Mouse (Mus musculus) embryonic fibroblast, embryonic 13.5 days (primary cell): ENCODE results near the gene Trim69. TPM values are rescaled to one million over a fixed set of nuclear protein-coding genes. Genes with fewer than 3 reads are reported as not detected.
A peak's percentile ranks its signal among the peaks of the same experiment; 100 is the strongest.

Source experiments
- H3K27ac ChIP-seq: 2 replicates; pipeline ENCODE4 v1.5.1; 2012; ENCODE audit warnings: low read length, control low read depth, inconsistent platforms; ENCODE audit not compliant: insufficient read depth
- H3K4me1 ChIP-seq: 2 replicates; pipeline ENCODE4 v1.6.1; 2011; ENCODE audit warnings: low read length; ENCODE audit not compliant: control insufficient read depth, insufficient read depth
- H3K4me3 ChIP-seq: 2 replicates; pipeline ENCODE4 v1.5.1; 2011; ENCODE audit warnings: mild to moderate bottlenecking, control low read depth, low read length; ENCODE audit not compliant: insufficient read depth
- CTCF ChIP-seq: IDR thresholded peaks from 2 replicates; pipeline ENCODE4 v1.5.1; 2011; ENCODE audit warnings: mild to moderate bottlenecking, control low read depth, low read length, moderate library complexity, borderline replicate concordance; ENCODE audit not compliant: insufficient read depth
- POLR2A ChIP-seq: IDR thresholded peaks from 2 replicates; pipeline ENCODE4 v1.6.1; 2011; ENCODE audit warnings: low read depth, mild to moderate bottlenecking, control low read depth, low read length, moderate library complexity
- polyA plus RNA-seq: library from polyadenylated mRNA; stranded (reverse); fragments of >200 nt; gene quantifications from 2 replicates; pipeline ENCODE4 v1.2.4, GENCODE M21; 2011; ENCODE audit warnings: low read depth; ENCODE audit not compliant: missing spikeins, insufficient read length

Gene Trim69
- polyA plus RNA-seq, 1 experiment = 0.68 TPM

DNA sequence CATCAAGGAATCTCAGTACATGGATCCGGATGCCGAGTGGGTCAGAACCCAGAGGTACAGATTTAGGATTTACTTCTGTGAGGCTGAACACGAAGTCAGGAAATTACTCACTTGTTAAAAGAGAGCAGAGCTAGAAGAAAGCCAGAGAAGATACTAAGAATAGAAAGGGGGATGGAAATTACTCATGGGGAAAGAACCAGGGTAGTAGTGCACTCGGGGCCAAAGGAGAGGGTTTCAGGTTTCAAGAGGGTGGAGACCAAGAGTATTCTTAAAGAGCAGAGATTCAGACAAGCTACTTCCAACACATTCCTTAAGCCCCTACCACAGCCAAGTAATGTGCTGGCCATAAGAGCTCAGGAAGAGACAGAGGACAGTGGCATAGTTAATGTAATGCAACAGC, 1.0 kb downstream of the Trim69 start:
- Histone ChIP-seq H3K27ac (peak overlapping the region; percentile 94), H3K4me3 (no peak overlapping the region), H3K4me1 (peaks cover 16% of the 10 kb centered on the region)
- TF ChIP-seq POLR2A (no peak), CTCF (no peak)

GRCm38 (mm10) chr2:122162529-122162928, 2.0 kb downstream of the Trim69 start:
- Histone ChIP-seq H3K4me3 (no peak overlapping the region), H3K27ac (peak overlapping the region; percentile 94; the same call in 1 of the 2 replicates), H3K4me1 (peaks cover 16% of the 10 kb centered on the region)
- TF ChIP-seq POLR2A = no peak
- TF ChIP-seq CTCF = no peak

GRCm38 (mm10) chr2:122163430-122164195, 3.1 kb downstream of the Trim69 start:
- Histone ChIP-seq H3K4me1 (peaks cover 16% of the 10 kb centered on the region), H3K27ac (peak overlapping the region; percentile 59), H3K4me3 (no peak overlapping the region)
- TF ChIP-seq POLR2A (no peak), CTCF (no peak)

GRCm38 (mm10) chr2:122164293-122164692, 3.8 kb downstream of the Trim69 start:
- no peak for TF ChIP-seq CTCF
- no peak for TF ChIP-seq POLR2A
- Histone ChIP-seq H3K27ac (peak overlapping the region; percentile 59), H3K4me1 (peaks cover 12% of the 10 kb centered on the region), H3K4me3 (no peak overlapping the region)

GRCm38 (mm10) chr2:122171292-122171691, 10.8 kb downstream of the Trim69 start:
- no peak overlapping the region for H3K27ac ChIP-seq
- H3K4me1 ChIP-seq = no peaks in the 10 kb centered on the region
- no peak overlapping the region for H3K4me3 ChIP-seq
- TF ChIP-seq CTCF = no peak
- TF ChIP-seq POLR2A = no peak

DNA sequence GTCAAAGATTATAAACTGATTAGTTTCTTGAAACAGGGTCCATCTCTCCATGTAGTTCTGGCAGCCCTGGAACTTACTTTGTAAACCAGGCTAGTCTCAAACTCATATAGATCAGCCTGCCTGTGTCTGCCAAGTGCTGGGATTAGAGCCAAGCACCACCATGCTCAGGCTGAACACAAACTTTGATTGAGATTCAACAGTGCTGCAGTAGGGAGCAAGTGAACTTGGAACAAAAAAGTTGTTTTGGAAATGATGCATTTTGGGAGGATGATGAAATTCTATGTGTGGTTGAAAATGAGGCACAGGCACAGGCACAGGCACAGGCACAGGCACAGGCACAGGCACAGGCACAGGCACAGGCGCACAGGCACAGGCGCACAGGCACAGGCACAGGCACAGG, 11.7 kb downstream of the Trim69 start:
- Histone ChIP-seq H3K27ac (no peak overlapping the region), H3K4me3 (no peak overlapping the region), H3K4me1 (no peaks in the 10 kb centered on the region)
- TF ChIP-seq POLR2A (no peak), CTCF (no peak)

DNA sequence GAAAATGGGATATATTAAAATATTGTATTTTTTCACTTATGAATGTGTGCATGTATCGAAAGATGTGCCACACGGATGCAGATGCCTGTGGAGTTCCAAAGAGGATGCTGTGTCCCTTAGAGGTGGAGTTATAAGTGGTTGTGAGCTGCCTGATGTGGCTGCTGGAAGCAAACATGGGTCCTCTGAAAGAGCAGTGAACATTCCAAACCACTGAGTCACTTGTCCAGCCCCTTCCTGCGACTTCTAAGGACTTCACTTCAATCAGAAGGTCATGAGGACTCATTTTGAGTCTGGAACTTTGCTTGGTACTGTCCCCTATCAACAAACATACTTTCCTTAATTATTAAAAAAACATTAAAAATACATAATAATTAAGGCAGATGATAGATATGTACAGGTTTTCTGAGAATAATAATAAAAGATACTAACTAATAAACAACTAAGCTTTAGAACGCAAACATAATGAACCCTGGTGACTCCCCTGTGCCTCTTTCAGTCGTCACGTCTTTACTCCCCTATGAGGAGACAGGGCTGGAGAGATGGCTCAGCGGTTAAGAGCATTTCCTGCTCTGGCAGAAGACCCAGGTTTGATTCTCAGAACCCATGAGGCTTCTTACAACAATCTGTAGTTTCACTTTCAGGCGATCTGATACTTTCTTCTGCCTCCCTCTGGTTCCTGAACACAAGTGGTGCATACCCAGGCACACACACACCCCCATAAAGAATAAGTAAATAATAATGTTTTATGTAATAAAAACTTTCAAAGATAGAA, 19.7 kb downstream of the Trim69 start:
- no peak overlapping the region for H3K27ac ChIP-seq
- H3K4me3 ChIP-seq = no peak overlapping the region
- TF ChIP-seq POLR2A (no peak), CTCF (no peak)
- H3K4me1 ChIP-seq = no peaks in the 10 kb centered on the region

DNA sequence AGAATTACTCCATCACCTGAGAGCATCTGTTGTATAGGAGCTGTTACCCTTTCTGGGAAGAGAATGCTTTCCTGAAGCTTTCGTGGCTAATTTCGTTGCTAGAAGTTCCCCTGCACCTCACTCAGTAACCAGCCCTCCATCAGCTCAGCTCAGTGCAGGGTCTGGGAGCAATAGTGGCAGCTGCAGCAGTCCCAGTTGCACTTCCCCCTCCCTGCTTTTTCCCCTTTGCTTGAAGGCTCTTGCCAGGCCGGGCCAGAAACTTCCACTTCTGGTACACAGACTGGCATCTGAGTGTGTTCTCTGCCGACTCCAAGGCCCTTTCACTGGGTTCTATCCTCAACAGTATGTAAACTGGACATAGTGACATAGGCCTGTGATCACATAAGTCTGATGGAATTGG, 24.6 kb downstream of the Trim69 start:
- TF ChIP-seq POLR2A (no peak), CTCF (no peak)

GRCm38 (mm10) chr2:122186106-122186505, 25.6 kb downstream of the Trim69 start, which contains the start of the genes Patl2 and Terb2:
Patl2 (minus strand) TSS chr2:122186189.
Terb2 (plus strand) TSS chr2:122186272.
- TF ChIP-seq CTCF = no peak
- TF ChIP-seq POLR2A = no peak
- H3K4me3 ChIP-seq = no peak within 1 kb of the TSS
- H3K27ac ChIP-seq = no peak within 1 kb of the TSS
- no peaks in the 10 kb centered on the region for H3K4me1 ChIP-seq

More for the DNA sequence above, 24.6 kb downstream of the Trim69 start:
- Histone ChIP-seq H3K4me1 (no peaks in the 10 kb centered on the region), H3K27ac (no peak overlapping the region), H3K4me3 (no peak overlapping the region)

DNA sequence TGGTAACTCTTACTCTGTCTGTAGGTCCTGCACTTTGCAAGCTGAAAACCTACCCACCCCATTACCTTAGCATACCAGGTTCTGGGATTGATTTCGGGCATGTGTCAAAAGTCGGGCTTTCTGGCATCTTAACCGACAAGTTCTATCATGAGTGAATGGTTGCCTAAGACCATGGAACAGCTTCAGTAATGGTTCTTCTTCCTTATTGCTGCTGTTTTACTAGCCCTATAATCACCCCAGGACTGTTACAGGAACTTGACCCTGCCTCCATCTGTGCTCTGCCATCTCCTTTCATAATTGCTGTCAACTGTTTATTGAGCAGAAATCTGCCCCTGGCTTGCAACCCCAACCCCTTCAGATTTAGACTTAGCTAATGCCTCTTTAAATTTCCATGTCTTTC, 26.3 kb downstream of the Trim69 start:
- no peaks in the 10 kb centered on the region for H3K4me1 ChIP-seq
- no peak for TF ChIP-seq CTCF
- no peak for TF ChIP-seq POLR2A
- H3K27ac ChIP-seq = no peak overlapping the region
- H3K4me3 ChIP-seq = no peak overlapping the region
